Mouse (Mus musculus) B cell, adult 2 months (primary cell): ENCODE measurements around the gene Tmprss11c.
"Not testable (repeated sequence)": the region's sequence is repeated elsewhere in the genome, so short reads cannot be mapped to it uniquely, and the experiment has no call there.

ENCODE experiments used
- DNase-seq, 2 experiments: peaks; one replicate each; pipeline ENCODE4 v3.0.0; 2022

Tmprss11c gene

DNA sequence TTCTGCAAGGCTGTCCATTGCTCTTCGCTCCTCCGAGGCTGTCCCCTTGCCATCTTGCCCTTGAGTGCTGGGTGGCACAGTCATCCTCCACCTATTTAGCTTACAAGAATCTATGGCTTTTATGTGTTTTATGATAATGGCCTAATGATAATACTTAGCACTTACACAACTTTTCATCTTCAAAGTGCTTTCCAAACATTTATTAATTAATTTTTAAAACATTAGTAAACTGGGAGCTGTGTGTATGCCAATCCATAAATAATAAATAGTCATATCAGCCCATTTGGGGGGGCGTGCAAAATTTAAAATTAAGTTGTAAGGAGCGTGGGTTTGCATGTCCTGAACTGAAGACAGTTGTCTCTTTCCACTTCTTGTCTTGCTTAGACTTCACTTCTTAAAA lies at the start of gene Tmprss11c:
Tmprss11c (minus strand) TSS at position 101 of the 400 bp plus-strand sequence.
- DNase-seq = no peak

DNA sequence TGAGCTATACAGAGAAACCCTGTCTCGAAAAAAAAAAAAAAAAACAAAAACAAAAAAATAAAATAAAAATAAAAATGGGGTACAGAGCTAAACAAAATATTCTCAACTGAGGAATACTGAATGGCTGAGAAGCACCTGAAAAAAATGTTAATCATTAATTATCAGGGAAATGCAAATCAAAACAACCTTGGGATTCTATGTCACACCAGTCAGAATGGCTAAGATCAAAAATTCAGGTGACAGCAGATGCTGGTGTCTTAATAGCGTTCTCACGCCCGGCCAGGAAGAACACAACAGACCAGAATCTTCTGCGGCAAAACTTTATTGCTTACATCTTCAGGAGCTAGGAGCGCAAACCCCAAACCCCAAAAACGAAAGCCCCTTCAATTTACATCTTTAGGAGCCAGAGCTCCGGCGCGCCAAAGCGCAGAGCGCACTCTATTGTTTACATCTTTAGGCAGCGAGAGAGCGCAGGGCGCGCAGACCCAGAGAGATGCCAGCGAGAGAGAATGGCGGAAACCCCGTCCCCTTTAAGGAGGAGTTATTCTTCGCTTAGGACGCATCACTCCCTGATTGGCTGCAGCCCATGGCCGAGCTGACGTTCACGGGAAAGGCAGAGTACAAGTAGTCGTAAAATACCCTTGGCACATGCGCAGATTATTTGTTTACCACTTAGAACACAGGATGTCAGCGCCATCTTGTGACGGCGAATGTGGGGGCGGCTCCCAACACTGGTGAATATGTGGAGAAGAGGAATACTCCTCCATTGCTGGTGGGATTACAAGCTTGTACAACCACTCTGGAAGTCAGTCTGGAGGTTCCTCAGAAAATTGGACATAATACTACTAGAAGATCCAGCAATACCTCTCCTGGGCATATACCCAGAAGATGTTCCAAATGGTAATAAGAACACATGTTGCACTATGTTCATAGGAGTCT lies 29.2 kb upstream of the Tmprss11c start:
- DNase-seq = not testable (repeated sequence)

DNA sequence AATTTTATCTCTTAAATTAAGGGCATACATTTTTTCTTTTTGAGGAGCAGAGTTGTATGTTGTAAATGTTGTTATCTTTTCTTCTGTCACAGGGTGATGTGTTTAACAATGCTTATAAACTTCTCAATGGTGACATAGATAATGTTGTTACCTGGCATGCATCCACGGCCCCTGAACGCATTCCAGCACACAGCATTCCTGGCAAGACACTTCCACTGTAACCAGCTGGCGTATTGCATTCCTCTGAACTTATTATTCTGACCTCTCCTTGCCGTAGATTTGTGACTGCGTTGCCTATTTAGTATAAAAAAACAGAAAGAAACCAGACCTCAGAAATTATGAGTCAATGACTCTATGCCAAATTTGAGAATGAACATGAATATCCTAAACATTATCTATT lies 17.0 kb upstream of the Tmprss11c start:
- no peak for DNase-seq

DNA sequence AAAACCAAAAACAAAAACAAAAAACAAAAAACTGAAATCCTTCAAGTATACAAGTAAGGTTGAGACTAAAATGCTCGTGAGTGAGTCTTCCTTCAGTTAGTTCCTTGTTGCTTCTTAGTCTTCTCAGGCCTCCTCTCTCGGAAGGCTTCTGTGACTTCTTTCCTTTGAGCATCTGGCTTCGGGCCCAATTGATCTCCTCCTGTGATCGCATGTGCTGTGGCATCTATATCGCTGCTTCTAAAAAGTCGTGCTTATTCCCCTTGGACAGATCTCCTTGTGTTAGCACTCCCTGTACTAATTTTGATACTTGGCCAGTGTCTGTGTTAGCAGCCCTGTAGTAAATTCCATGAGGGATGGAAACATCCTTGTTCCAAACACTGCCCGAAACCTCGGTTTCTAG lies 14.8 kb upstream of the Tmprss11c start:
- DNase-seq = no peak

DNA sequence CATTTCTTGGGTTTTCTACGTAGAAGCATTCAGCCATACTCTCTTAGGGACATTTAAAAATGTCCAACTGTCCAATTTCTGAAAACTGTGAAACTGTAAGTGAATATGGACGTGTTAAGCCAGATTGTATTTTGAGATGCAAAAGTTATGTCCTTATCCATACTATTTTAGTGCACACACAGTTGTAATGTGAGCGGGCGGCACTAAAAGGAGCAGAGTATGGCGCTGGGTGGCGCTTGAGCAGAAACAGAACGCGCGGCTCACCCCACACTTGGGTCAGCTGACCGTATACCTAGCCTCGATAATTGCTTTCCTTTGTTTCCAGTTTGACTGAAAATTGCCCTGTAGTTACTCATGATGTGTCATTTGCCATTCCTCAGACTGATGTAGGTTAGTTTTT lies 42.5 kb downstream of the Tmprss11c start:
- DNase-seq = no peak

DNA sequence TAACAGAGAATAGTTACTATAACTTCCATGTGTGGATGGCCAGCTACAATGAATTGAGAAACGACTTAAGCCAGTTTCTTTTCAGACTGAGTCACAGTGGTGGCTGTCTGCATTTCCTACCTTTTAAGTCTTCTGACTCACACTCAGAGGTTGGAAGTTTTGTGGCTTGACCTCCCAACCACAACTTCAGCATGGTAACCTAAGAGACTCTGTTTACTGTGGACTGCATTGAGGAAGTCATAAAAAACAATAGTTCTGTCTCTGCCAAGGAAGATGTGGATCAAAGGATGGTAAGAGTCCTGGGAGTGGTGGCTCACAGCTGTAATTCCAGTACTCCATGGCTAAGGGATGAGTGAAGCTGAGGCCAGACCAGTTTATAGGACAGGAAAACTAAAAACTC lies 44.2 kb downstream of the Tmprss11c start:
- DNase-seq = no peak

DNA sequence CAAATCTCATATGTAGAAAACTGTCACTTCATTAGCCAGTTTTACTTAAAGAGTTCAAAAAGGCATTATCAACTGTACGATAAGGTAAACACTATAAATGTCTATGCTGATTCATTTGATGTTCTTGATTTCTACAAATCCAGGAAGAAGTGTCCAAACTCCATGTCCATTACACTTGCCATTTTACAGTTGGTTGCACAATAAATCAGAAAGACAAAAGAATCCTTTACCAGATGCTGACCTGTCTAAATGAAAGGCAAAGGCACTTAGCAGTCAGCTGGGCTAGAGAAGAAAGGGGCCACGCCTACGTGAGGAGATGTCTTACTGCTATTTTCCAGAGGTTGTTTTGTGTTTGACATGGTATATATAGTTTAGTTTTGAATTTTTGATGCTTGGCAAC lies 44.8 kb downstream of the Tmprss11c start:
- no peak for DNase-seq

DNA sequence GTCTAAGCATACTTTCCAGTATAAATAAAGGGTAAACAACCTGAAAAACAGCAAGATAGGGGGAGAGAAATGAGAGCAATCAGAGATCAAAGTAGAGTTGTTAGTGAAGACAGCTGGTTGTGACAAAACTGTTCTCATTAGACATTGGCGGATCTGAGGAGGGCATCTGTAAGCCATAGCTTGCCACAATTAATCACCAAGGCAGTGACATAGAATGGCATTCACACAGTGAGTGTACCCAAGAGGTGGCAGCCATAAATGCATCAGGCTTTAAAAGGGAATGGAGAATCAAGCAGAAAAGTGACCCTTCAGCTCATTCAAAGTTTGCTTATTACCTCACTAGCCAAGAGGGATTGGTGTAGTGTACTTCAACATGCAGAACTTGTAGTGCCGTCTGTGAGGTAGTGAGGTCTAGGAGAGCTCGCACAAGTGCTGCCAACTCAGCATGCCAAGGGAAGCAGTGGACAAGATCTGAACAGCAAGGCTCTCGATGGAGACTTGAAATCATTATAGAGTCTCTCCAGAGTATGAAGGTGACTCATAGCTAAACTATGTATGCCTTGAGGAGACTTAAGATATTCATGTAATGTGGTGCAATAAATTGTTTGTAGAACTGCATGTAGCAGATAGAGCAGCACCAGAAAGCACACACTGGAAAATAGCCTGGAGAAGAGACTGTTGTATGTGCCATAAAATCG lies 61.8 kb downstream of the Tmprss11c start:
- DNase-seq = no peak

DNA sequence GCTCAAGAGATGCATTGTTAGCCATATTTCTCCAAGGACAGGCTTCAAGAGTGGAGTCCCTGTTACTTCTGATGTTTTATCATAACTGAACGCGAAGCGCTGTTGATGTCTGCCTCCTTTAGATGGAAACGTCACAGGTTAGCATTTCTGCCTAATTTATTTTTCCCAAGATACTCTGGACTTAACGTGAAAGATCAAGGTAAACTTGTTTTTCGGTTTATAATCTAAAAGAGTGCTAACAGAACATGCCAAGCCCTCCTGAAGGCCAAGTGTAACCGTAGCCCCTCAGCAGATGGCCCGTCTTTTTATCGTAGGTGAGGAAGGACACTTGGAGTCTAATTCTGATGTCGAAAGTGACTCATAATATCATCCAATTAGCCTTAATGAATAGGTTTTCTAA lies 91.3 kb downstream of the Tmprss11c start, which contains the start of gene Gnrhr:
Gnrhr (minus strand) TSS at position 101 of the 400 bp plus-strand sequence.
- DNase-seq = no peak

DNA sequence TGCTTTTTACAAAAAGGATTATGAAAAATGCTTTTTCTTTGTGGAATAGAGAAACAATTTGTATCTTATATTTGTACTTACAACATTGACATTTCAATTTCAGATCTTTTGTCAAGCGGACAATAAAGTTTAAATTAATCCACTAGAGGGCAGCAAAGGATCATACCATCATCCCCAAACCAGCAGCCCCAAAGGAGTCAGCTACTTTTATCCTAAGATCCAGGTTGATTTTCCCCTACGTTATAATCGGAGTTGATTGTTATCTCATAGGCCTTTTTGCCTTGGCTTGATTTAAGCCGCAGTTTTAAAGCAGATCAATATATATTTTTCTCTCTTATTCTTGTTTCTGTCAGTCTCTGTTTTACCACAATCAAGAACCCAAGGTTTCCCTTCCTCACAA lies 97.8 kb downstream of the Tmprss11c start:
- peak in 1 of 2 experiments; percentile 16 for DNase-seq

DNA sequence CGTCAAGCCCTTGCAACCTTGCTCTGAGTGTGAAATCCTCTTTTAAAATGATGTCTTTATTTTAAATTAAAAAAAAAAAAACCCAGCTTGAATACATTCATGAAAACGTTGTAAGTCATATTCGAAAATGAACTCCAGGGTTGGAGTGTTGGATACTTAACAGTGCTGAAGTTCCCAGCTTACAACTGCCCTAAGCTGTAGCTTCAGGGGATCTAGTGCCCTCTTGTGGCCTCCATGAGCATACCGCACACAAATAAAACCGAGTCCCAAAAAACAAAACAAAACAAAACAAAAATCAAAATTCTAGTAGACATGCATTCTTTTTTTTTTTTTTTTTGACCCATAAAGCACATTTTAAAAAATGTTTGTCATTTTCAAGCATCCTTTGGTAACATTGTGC lies 98.3 kb downstream of the Tmprss11c start:
- DNase-seq = peak; percentile 51 to 52

DNA sequence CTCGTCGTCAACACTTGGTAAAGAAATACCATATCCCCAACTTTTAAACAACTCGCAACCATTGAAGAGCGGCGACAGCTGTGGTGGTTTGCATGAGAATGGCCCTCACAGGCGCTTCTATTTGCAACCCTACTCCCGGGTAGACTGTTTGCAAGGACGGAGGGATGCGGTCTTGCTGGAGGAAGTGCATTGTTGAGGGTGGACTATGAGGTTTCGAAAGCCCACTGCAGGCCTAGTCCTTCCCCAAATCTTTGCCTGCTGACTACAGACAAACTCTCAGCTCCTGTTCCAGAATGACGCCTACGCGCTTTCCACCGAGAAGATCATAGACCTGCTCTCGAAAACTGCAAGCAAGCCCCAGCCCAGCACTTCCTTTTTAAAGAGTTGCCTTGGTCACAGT lies 98.8 kb downstream of the Tmprss11c start:
- DNase-seq = peak in 1 of 2 experiments; percentile 8

DNA sequence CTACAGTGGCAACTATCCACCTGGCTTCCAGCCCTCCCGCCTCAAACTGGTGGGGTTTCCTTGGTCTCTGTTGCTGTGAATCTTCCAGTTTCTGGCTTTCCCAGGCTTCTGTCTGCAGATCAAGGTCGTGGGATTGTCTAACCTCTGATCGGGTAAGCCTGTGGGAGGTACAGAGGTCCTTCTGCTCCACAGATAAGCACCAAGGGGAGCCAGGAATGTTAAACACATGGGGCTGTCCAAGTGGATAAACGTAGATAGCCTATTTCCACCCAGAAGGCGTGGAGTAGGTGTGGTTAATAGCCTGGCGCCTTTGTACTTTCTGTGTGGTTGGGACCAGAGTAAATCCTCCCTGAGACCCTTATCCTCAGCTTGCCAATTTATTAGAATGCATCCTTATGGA lies 101.7 kb downstream of the Tmprss11c start:
- DNase-seq = no peak
